Mouse (Mus musculus): ENCODE measurements around the gene Smad3.

DNA sequence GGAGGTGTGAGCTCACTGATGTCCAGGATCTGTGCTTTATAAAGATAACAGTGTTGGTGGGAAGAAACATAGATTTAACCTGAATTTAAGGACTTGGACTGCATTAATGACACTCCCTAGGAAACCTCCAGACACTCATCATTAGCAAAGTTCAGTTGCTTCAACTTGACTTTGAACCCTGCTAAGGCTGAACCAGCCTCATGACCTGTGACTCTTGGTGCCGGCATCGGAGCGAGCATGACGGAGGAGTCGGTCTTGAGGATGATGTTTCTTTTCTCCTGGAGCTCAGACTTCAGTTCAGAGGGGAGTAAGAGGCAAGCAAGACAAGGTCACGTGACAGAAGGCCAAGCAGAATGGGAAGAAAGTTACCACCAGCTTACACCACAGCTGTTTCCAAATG, 113.8 kb downstream of the Smad3 start:
- no peak for TF ChIP-seq CTCF (IDR thresholded peaks at IDR 0.05; ENCODE audit: borderline replicate concordance, extremely low read depth, insufficient read depth, insufficient read length)
- no peak for TF ChIP-seq POLR2A (IDR thresholded peaks at IDR 0.05; ENCODE audit: borderline replicate concordance, extremely low read depth, insufficient read depth, insufficient read length, poor library complexity, severe bottlenecking)

All from brain, embryonic 14.5 days (tissue).